Mouse (Mus musculus) ES-E14 (cell line): ENCODE results near the gene Aes.

Experiments
- CHD2 ChIP-seq: IDR thresholded peaks from 2 replicates; pipeline ENCODE4 v1.6.1; 2014; ENCODE audit warnings: mild to moderate bottlenecking, low read depth, low read length, inconsistent platforms
- HCFC1 ChIP-seq: IDR thresholded peaks from 2 replicates; pipeline ENCODE4 v1.6.1; 2012; ENCODE audit warnings: low read length, inconsistent platforms, borderline replicate concordance; ENCODE audit not compliant: insufficient read depth
- MAFK ChIP-seq: IDR thresholded peaks from 2 replicates; pipeline ENCODE4 v1.6.1; 2014; ENCODE audit warnings: mild to moderate bottlenecking, low read depth, low read length, inconsistent platforms; ENCODE audit not compliant: insufficient read depth
- ZC3H11A ChIP-seq: IDR thresholded peaks from 2 replicates; pipeline ENCODE4 v1.6.1; 2012; ENCODE audit warnings: low read depth, mild to moderate bottlenecking, inconsistent platforms, low read length, borderline replicate concordance
- ZNF384 ChIP-seq: IDR thresholded peaks from 2 replicates; pipeline ENCODE4 v1.6.1; 2012; ENCODE audit warnings: low read depth, low read length, inconsistent platforms

DNA sequence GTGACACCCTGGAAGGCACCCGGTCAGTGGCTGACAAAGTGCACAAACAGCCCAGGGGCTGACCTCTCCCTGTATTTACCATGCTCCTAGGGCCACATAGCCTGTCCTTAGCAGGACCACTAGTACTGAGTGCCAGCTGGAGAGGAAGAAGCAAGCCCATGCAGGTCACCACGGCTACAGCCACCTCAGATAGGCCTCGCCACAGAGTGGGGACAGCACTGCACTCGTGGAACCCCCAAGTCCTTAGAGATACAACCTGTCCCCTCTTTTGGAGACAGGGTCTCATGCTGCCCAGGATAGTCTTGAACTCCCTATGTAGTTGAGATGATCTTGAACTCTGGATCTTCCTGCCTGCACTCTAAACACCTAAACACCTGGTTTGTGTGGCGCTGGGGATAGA lies 17.9 kb upstream of the Aes start:
- no peak for TF ChIP-seq MAFK
- no peak for TF ChIP-seq CHD2
- TF ChIP-seq HCFC1 = no peak
- no peak for TF ChIP-seq ZNF384
- no peak for TF ChIP-seq ZC3H11A
